In the genomic region with DNA sequence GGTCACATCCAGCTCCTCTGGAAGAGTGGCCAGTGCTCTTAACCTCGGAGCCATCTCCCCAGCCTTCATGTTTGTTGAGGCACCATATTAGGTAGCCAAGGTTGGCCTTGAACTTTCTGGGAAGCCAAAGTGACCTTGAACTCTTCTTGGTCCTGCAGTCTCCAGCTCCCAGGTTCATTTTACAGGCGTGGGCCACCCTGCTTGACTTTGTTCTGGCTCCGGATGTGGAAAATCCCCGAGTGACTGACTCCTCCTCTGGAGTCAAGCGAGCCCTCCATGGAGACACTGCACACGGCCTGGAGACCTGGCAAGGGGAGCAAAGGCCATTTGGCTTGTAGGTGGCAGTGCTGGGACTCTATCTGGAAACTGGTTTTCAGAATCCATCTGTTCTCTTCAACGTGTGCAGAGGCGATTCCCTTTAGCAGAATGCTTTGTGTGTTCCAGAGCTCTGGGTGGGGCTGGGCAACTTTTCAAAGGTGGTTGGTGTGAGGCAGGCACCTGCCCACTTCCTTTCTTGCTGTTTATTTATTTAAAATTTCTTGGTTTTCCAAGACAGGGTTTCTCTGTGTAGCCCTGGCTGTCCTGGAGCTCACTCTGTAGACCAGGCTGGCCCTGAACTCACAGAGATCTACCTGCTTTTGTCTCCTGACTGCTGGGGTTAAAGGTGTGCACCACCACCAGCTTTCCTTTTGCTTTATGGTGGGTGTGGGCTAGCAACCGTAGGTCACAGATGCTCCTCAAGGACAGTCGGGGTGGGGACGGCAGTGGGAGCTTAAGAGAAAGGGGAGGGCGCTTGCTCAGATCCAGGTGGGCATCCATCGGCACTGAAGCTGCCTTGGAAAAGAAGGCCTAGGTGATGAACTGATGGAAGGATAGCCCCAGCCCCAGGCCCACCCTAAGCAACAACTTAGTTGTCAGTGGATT, we compare ENCODE assay signal across 16 mouse cellular contexts. TPM values are rescaled to one million over a fixed set of nuclear protein-coding genes. Genes with fewer than 3 reads are reported as not detected.
DNase-seq lines count a peak whose midpoint lies in the region; ATAC-seq and TF ChIP-seq lines count a peak whose summit lies in the region.
"Had no signal": no experiment of that assay in that cellular context is flagged by ENCODE, and none has a peak within 500 bp of the region (broad histone marks: within the 10 kb centered on the region; RNA-seq: fewer than 3 reads in every experiment).

No protein-coding gene starts in this region.

- no peaks in the 10 kb centered on the region for H3K4me1 ChIP-seq in kidney, embryonic 14.5 days (ENCODE audit: control insufficient read depth, insufficient read depth, low read length)
- H3K4me1 ChIP-seq in E14TG2a.4 (replicated peaks; ENCODE audit: low read depth, low read length) = peaks cover 92% of the 10 kb centered on the region
- peaks cover 12% of the 10 kb centered on the region for H3K4me1 ChIP-seq in brown adipose tissue, adult 24 weeks (ENCODE audit: control insufficient read depth, insufficient read depth, insufficient read length, low read length)
- no peaks in the 10 kb centered on the region for H3K4me1 ChIP-seq in hindbrain, embryonic 14.5 days (replicated peaks; ENCODE audit: control insufficient read depth, insufficient read depth, low read length)

- 0 out of 2 replicates have a peak, but pooled peaks have one; percentile 1 for TF ChIP-seq CTCF in E14TG2a.4 (conservative IDR thresholded peaks at IDR 0.05; ENCODE audit: low read length)

- H3K27ac ChIP-seq in kidney, embryonic 14.5 days (ENCODE audit: low read depth, low read length) = no peak overlapping the region
- peak overlapping the region; percentile 31 for H3K27ac ChIP-seq in brown adipose tissue, adult 24 weeks (replicated peaks; ENCODE audit: low read depth, low read length)
- H3K27ac ChIP-seq in hindbrain, embryonic 14.5 days = no peak overlapping the region
- H3K27ac ChIP-seq: embryonic facial prominence, embryonic 12.5 days; hindbrain, embryonic 12.5 days; limb, embryonic 12.5 days had no signal

- H3K4me3 ChIP-seq in kidney, embryonic 14.5 days (ENCODE audit: low read length) = no peak overlapping the region
- peak overlapping the region; percentile 48; the same call in 1 of the 2 replicates for H3K4me3 ChIP-seq in E14TG2a.4 (replicated peaks; ENCODE audit: low read length)
- no peak overlapping the region for H3K4me3 ChIP-seq in brown adipose tissue, adult 24 weeks (ENCODE audit: insufficient read depth, low read depth, low read length)
- H3K4me3 ChIP-seq in hindbrain, embryonic 14.5 days (replicated peaks; ENCODE audit: low read length) = no peak overlapping the region
- H3K4me3 ChIP-seq: embryonic facial prominence, embryonic 12.5 days; hindbrain, embryonic 12.5 days; limb, embryonic 12.5 days; midbrain, embryonic 10.5 days had no signal

- H3K9me3 ChIP-seq in kidney, embryonic 14.5 days (ENCODE audit: control insufficient read depth, low read length) = no peaks in the 10 kb centered on the region
- no peaks in the 10 kb centered on the region for H3K9me3 ChIP-seq in E14TG2a.4 (ENCODE audit: low read length)
- H3K9me3 ChIP-seq in hindbrain, embryonic 14.5 days (ENCODE audit: control insufficient read depth, low read length) = no peaks in the 10 kb centered on the region
- H3K9me3 ChIP-seq: embryonic facial prominence, embryonic 12.5 days; hindbrain, embryonic 12.5 days; limb, embryonic 12.5 days; midbrain, embryonic 10.5 days had no signal

- H3K9ac ChIP-seq in kidney, embryonic 14.5 days (ENCODE audit: low read depth, low read length) = no peak overlapping the region
- H3K9ac ChIP-seq in hindbrain, embryonic 14.5 days = no peak overlapping the region
- H3K9ac ChIP-seq: embryonic facial prominence, embryonic 12.5 days; hindbrain, embryonic 12.5 days; limb, embryonic 12.5 days had no signal

- H3K27me3 ChIP-seq in kidney, embryonic 14.5 days (ENCODE audit: control insufficient read depth, insufficient read depth, low read length) = no peaks in the 10 kb centered on the region
- no peaks in the 10 kb centered on the region for H3K27me3 ChIP-seq in E14TG2a.4 (ENCODE audit: insufficient read depth, low read length)
- H3K27me3 ChIP-seq in hindbrain, embryonic 14.5 days (ENCODE audit: control insufficient read depth, insufficient read depth, low read length) = no peaks in the 10 kb centered on the region
- H3K27me3 ChIP-seq: embryonic facial prominence, embryonic 12.5 days; hindbrain, embryonic 12.5 days; limb, embryonic 12.5 days had no signal

- no peak for ATAC-seq in kidney, embryonic 14.5 days (ENCODE audit: low FRiP score, low TSS enrichment)
- no peak for ATAC-seq in hindbrain, embryonic 14.5 days (ENCODE audit: low FRiP score)
- ATAC-seq: intestine, embryonic 16.5 days had no signal

- DNase-seq in adrenal gland, postnatal 14 days = peak; percentile 43
- no peak for DNase-seq in adrenal gland, postnatal 4 days (ENCODE audit: low spot score in 2 of 2)
- DNase-seq in kidney, adult 9 months = peak; percentile 65
- DNase-seq in cerebellum, postnatal 25 days = no peak
- no peak for DNase-seq in hindbrain, embryonic 14.5 days (ENCODE audit: low spot score)
- DNase-seq: cerebellum, adult 11 months; heart, adult 11 months; right cerebral cortex, postnatal 4 days had no signal

- 82% methylated on average over 13 of the region's 13 CpGs for WGBS in kidney, embryonic 14.5 days
- WGBS in hindbrain, embryonic 14.5 days = 82% methylated on average over 13 of the region's 13 CpGs

- H3K4me2 ChIP-seq in kidney, embryonic 14.5 days (replicated peaks; ENCODE audit: low read depth, low read length) = no peak overlapping the region
- no peak overlapping the region for H3K4me2 ChIP-seq in hindbrain, embryonic 14.5 days (replicated peaks)
- H3K4me2 ChIP-seq: embryonic facial prominence, embryonic 12.5 days; hindbrain, embryonic 12.5 days; limb, embryonic 12.5 days had no signal

- no peaks in the 10 kb centered on the region for H3K36me3 ChIP-seq in kidney, embryonic 14.5 days (ENCODE audit: control insufficient read depth, insufficient read depth, low read length)
- H3K36me3 ChIP-seq in E14TG2a.4 (ENCODE audit: insufficient read depth, low read length) = peaks cover 17% of the 10 kb centered on the region
- peaks cover 9% of the 10 kb centered on the region; the same call in 1 of the 2 replicates for H3K36me3 ChIP-seq in hindbrain, embryonic 14.5 days (replicated peaks; ENCODE audit: control insufficient read depth, insufficient read depth)
- H3K36me3 ChIP-seq: embryonic facial prominence, embryonic 12.5 days; hindbrain, embryonic 12.5 days; limb, embryonic 12.5 days; midbrain, embryonic 10.5 days had no signal

RNA-seq across cellular contexts. Expression of a gene that starts 30.8 kb away (rescaled TPM):
- total RNA-seq in adrenal gland, postnatal 14 days (2021) = 47.4 and 56.8 TPM in 2 replicates
- total RNA-seq in adrenal gland, postnatal 4 days (2021) = 10 to 100 TPM; 54.3 to 56.1 TPM
- polyA plus RNA-seq in kidney, embryonic 14.5 days (2014; fragmentation: Nextera tagmentation; extraction: Ambion mirVana) = 2.5 and 3.1 TPM in 2 replicates
- 23.3 and 29.1 TPM in 2 replicates for polyA plus RNA-seq in brown adipose tissue, adult 24 weeks (2012; ENCODE audit: insufficient read depth, insufficient read length, missing spikeins)
- polyA plus RNA-seq in hindbrain, embryonic 14.5 days (2014; fragmentation: Nextera tagmentation; extraction: Ambion mirVana) = 19.5 and 24.3 TPM in 2 replicates

Comparison
In these comparisons a context has a peak if more than half of its experiments do, and no peak if none do; other contexts are left out.
1. DNase-seq: peak in adrenal gland, postnatal 14 days (single experiment) and kidney, adult 9 months (single experiment); none in adrenal gland, postnatal 4 days (0 of 2), cerebellum, postnatal 25 days (0 of 2) and hindbrain, embryonic 14.5 days (single experiment).